Mouse (Mus musculus): ENCODE results near the gene Pdxp.

The Pdxp gene

DNA sequence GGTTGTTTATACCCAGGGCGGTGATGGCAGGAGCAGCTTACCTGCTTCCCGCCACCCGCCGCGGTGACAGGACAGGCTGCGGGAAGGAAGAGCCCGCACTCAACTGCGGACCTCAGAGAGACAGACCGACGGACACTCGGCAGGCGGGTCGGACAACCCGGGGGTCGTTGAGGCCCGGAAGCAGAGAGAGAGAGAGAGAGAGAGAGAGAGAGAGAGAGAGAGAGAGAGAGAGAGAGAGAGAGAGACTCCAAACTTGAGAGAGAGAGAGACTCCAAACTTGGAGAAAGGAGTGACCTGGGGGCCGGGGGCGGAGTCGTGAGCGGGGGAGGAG lies 14.3 kb upstream of the Pdxp start, which contains the start of gene Gm49510:
Gene Gm49510 (plus strand): TSS at position 259 of the 331 bp plus-strand sequence.
- DNase-seq (ENCODE audit: low read depth in 1 of 2, low spot score in 2 of 2): no peak

DNA sequence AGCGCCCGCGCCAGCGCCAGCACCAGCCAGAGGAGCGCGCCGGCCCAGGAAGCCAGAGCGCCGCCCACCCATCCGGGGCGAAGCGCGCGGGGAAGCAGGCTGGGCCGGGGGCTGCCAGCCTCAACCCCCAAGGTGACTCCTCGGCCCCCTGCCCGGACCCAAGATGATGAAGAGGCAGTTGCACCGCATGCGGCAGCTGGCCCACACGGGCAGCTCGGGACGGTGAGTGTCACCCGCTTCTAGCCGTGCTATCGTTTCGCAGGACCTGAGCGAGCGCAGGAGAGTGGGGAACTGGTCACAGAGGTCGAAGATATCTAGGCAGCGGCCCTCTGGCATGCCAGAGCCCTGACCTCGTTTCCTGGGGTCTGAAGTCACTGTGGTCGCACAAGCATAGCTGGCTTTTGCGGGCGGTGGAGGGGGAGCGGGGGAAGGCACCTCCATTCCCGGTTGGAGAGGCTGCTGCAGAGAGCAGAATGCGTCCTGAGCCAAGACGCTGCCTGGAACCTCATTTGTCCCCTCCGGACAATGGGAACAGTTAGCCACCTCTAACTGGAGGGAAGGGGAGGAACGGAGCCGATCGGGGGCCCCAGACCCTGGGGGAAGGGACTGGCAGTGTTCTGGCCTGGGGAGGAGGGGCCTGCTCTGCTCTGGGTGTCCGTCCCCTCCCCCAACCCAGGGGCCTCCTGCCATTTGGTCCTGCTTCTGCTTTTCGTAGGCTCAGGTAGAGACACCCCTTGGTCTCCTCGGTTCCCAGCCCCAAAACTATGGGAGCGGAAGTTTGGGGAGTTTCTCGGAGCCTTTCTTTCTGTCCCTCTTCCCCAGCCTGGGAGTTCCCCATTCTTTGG lies 13.8 kb upstream of the Pdxp start, which contains the start of gene Sh3bp1:
Gene Sh3bp1 (plus strand): TSS at position 29 of the 845 bp plus-strand sequence.
- DNase-seq (ENCODE audit: low read depth in 1 of 2, low spot score in 2 of 2): no peak

DNA sequence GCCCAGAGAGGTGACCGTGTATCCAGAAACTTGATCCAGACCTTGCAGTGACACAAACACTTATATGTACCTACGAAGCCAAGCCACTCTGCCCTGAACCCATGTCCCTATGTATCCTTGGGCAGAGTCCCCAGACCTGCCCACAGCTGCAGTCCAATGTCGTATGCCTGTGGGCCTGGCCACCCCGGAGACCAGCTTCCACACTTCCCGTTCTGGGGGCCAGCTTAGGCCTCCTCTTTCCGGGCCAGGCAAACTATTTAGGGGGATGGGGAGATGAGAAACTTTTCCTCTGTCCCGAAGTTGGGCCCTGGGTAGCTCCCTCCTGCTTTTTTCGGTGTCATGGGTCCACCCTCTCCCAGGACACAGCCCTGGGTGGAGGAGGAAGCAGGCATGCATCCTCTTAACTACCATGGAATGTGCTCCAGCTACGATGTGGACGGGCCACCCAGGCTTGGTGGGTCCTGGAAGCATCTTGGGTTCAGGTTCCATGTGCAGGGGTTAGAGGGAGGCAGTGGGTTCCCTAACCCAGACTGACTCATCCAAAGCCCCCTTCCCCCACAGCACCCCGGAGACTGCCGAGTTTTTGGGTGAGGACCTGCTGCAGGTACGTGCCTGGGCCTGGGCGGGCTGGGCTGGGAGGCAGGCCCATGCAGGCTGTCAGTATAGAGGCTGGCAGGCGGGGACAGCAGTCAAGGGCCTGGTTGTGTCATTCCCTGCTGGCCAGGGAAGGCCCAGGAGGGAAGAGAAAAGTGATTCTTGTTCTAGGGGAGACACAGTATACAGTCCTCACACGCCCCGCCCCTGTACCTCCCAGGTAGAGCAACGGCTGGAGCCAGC lies 12.9 kb upstream of the Pdxp start:
- peak in 1 of 2 experiments; percentile 30 for DNase-seq (ENCODE audit: low read depth in 1 of 2, low spot score in 2 of 2)

DNA sequence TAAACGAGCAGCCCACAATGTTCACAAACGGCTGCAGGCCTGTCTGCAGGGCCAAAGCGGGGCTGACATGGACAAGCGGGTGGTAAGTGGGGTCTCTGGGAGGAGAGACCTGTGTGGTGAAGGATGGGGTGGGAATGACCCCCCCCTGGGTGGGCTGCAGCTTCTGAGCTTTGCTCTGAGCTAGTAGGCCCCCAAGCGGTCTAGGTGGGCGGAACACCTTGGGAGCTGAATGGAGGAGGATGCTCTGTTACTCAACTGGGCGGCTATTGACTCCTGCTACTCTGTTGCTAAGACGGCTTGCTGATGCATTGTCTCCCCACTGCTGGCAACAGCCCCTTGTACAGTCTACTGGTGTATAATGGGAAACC lies 12.3 kb upstream of the Pdxp start:
- no peak for DNase-seq (ENCODE audit: low read depth in 1 of 2, low spot score in 2 of 2)

DNA sequence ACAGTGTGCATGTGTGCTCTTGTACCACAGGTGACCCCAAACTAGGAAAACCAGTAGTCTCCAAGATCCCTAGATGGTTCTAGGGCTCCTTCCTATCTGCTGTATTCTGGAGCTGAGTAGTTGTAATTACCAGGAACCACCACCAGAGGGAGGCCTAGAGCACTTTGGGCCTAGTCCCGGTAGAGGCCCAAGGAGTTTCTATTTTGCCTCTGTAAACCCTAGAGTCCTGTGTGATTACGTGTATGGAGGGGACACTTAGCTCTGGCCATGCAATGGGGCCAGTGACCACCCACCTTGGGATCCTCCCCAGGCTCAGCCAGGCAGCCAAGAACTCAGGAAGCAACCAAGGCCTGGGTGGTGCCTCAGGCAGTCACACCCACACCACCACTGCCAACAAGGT lies 10.5 kb upstream of the Pdxp start:
- DNase-seq (ENCODE audit: low read depth in 1 of 2, low spot score in 2 of 2): peak in 1 of 2 experiments; percentile 73

DNA sequence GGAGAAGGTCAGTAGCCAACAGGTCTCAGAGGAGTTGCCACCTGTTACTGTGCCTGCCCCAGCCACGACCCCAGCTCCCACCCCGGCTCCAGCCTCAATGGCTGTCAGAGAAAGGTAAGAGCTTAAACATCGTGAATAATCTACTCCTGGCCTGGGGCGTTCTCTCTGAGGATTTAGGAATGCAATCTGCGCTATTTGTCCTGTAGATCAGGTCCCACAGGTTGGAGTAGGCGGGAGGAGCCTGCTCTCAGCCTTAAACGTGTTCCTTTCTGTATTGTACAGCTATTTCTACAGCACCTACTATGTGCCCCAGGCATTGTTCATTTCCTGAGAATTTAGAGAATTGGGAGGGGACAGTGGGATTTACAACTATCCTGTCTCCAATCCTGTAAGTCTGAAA lies 5.3 kb upstream of the Pdxp start:
- DNase-seq (ENCODE audit: low read depth in 1 of 2, low spot score in 2 of 2): no peak

DNA sequence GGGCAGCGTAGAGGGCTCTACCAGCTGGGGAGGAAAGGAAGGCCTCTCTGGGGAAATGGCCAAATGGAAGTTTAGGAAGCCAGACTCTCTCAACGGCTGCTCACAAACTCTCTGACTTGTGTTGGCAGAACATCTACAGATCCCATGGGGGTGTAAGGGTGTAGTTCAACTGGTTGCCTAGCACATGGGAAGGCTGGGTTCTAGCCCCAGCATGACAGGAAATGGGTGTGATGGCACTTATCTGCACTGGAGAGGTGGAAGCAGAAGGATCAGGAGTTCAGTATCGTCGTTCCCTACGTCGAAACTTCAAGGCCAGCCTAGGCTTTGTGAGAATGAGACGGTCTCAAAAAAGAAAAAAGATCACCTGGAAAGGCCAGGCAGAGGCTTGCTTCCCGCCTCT lies 4.7 kb upstream of the Pdxp start:
- DNase-seq (ENCODE audit: low read depth in 1 of 2, low spot score in 2 of 2): no peak

DNA sequence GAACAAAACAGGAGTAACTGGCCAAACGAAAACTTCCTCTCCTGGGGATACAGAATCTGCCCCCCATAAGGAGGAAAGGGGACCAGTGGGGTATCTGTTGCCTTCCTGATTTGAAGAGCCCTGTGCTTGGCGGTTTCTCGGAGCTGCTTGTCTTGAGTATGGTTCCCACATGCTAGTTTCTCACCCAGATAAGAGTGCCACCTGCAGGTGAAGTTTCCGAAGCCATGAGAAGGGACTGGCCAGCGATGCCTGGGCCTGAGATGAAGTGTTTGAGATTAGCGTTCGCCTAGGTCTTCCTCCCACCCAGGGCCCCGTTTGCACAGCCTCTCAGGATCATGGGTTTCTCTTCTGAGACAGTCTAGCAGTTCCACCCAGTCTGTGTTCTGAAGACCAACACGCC lies 1.7 kb upstream of the Pdxp start:
- no peak for DNase-seq (ENCODE audit: low read depth in 1 of 2, low spot score in 2 of 2)

DNA sequence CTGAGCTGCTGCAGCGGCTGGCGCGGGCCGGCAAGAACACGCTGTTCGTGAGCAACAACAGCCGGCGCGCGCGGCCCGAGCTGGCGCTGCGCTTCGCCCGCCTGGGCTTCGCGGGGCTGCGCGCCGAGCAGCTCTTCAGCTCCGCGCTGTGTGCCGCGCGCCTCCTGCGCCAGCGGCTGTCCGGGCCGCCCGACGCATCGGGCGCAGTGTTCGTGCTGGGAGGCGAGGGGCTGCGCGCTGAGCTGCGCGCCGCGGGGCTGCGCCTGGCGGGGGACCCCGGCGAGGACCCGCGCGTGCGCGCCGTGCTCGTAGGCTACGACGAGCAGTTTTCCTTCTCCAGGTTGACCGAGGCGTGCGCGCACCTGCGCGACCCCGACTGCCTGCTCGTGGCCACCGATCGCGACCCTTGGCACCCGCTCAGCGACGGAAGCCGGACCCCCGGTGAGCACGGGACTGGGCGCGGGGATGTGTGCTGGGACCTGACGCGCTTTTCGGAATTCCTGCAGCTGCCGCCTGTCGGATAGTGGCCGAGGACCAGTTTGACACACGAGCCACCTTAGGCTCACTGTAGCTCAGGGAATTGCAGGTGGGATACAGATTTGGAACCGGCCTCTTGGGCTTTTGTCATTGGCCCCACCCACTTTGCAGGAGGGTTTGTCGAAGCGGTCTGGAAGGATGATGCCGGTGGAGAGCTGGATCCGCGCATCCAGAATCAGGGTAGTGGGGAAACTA lies 538 bp downstream of the Pdxp start:
- no peak for DNase-seq (ENCODE audit: low read depth in 1 of 2, low spot score in 2 of 2)

DNA sequence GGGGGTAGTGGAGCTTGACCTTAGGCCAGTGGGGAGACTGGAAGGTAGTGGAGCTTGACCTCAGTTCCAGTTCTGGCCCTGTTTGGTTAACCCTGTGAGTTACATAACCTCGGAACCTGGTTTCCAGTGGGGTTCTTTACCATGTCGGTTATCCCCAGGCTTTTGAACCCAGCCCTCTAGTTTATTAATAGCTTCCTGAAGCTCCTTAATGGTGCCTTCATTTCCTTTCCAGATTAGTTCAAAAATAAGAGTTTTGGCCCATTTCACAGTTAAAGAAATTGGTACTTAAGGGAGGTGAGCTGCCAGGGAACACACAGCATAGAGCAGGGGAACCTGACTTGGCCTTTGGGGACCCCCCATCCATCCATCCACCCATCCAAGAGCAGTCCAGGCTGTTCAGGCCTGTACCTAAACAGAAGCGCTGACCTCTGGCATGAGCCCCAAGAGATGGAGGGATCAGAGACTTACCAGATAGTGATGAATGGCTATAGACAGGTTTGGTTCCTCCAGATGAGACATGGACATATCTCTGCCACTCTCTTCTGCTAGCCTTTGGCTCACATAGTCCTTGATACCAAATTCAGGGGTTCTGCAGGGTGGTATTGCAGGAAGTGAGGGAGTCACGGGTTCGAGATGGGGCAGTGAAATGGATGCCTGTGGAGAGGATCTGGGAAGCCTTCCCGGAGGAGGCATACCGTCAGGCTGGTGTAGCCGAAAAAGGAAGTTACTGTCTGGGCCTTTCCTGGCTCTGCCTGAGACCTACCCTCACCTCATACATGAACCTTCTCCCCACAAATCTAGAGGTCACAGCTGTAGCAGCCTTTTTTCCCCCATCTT lies 1.3 kb downstream of the Pdxp start:
- DNase-seq (ENCODE audit: low read depth in 1 of 2, low spot score in 2 of 2): no peak

DNA sequence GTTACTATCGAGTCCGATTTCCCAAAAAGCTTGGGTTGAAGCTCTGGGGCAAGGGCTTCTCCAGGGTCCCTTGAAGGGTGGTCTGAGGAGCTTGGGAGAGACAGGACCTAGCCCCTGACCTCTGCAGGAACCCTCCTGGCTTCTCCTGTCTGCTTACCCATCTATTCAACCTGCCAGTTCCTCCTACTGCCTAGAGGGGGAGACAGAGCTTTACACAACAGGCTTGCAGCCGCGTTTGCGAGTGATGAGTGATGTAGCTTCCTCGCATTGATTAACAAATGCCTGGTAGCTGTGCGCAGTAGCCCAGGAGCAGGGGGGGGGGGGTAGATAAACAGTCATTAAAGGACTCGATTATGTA lies 1.9 kb downstream of the Pdxp start:
- DNase-seq (ENCODE audit: low read depth in 1 of 2, low spot score in 2 of 2): peak in 1 of 2 experiments; percentile 43

DNA sequence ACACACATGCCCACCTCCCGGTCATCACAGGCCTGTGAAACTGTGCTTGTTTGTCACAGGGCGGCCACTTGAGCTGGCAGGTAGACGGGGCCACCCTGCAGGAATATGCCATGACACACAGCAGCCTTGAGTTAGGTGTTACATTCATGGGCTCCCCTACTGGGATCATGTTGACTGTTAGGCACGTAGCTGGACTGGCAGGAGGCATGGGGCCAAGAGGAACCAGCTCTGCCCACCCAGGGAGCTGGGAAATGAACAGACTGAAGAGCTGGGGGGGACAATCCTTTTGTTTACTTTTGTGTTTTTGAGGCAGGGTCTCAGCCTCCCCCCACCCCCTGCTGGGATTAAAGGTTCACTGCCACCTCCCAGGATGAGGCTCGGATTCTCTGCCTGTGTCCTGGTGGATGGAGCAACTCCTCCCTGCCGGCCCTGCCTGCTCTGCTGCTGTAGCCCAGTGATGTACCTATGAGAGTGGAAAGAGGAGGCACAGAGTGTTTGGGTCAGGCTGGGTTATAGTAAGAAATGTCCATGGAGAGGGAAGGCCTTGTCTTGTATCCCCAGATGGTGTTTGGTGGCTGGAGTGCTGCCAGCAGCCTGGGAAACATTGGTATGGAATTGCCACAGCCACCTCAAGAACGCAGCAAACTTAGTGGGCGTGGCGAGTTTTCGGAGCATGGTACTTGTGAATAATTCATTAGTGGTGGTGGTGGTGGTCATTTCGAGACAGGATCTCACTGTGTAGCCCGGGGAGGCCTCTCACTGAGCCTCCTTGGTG lies 2.5 kb downstream of the Pdxp start:
- DNase-seq (ENCODE audit: low read depth in 1 of 2, low spot score in 2 of 2): no peak

DNA sequence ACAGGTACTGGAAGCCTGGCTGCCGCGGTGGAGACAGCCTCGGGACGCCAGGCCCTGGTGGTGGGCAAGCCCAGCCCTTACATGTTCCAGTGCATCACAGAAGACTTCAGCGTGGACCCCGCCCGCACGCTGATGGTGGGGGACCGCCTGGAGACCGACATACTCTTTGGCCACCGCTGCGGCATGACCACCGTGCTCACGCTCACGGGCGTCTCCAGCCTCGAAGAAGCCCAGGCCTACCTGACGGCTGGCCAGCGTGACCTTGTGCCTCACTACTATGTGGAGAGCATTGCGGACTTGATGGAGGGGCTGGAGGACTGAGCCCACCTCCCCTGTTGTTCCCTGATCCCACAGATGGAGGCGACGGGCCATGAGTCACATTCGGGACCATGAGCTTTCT lies 4.4 kb downstream of the Pdxp start:
- DNase-seq (ENCODE audit: low read depth in 1 of 2, low spot score in 2 of 2): no peak

DNA sequence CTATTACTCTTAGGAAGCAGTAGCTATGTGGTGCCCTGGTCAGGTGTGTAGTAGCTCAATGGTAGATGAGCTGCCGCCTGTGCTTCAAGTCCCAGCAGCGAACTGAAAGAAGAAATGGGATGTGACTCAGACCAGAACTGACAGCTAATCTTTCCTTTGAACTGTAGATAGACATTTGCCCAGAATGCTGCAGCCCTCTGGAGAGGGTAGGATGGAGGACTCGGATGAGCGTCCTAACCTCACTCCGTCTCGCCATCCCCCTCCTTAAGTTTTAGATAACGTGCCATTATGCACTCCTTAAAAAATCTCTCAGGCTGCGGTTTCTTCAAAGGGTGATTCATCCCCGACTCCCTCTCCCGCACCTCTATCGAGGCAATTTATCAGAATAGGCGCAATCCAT lies 6.2 kb downstream of the Pdxp start:
- no peak for DNase-seq (ENCODE audit: low read depth in 1 of 2, low spot score in 2 of 2)

DNA sequence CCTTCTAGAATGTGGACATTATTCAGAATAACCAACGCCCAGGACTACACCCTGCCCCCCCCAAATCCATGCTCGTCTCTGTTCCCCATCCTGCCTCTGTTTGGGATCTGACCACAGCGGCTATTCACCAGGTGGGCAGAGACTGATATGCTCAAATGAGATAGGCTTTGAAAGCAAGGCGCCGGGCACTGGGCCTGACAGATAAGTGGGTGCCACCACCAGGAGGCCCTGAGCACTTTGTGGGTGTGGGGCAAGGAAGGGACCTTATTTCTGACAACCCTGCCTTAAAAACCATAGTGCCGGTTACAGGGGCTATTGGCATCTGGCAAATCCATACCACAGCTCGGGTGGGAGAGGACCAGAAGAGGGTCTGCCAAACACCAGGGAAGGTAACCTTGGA lies 9.0 kb downstream of the Pdxp start:
- DNase-seq (ENCODE audit: low read depth in 1 of 2, low spot score in 2 of 2): no peak

DNA sequence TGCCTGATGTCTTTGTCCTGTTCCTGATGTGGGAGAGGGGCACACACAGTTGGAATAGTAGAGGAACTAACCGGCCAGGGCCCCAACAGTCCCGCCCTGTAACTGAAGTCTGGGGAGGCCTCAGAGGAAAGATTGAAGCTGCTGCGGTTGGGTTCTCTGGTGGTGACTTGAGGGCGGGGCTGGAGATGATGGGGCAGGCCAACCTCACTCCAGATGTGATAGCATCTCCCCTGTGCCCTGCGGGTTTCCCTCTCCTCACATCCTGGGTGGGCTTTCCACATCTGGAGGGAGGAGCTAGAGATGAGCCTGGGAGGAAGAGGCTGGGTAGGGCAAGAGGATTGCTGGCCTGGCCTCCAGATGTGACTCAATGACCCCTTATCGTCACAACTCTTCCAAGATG lies 9.9 kb downstream of the Pdxp start:
- DNase-seq (ENCODE audit: low read depth in 1 of 2, low spot score in 2 of 2): no peak

DNA sequence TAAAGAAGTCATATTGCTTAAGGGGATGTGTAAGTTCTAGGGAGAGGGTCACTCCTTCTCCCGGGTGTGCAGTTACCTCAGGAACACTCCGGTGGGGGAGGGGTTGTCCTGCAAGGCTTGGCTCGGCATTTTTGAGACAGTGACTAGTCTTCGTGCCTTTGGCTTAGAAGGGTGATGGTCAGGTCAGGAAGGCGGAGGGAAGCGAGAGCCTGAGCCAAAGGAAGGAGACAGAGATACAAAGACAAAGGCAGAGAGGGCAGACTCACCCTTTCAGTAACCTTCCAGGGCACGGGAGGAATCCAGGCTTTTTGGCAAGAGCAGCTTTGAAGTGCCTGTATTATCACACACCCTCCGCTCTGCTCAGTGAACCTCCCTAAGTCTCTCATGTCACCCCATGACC lies 11.4 kb downstream of the Pdxp start:
- DNase-seq (ENCODE audit: low read depth in 1 of 2, low spot score in 2 of 2): no peak

DNA sequence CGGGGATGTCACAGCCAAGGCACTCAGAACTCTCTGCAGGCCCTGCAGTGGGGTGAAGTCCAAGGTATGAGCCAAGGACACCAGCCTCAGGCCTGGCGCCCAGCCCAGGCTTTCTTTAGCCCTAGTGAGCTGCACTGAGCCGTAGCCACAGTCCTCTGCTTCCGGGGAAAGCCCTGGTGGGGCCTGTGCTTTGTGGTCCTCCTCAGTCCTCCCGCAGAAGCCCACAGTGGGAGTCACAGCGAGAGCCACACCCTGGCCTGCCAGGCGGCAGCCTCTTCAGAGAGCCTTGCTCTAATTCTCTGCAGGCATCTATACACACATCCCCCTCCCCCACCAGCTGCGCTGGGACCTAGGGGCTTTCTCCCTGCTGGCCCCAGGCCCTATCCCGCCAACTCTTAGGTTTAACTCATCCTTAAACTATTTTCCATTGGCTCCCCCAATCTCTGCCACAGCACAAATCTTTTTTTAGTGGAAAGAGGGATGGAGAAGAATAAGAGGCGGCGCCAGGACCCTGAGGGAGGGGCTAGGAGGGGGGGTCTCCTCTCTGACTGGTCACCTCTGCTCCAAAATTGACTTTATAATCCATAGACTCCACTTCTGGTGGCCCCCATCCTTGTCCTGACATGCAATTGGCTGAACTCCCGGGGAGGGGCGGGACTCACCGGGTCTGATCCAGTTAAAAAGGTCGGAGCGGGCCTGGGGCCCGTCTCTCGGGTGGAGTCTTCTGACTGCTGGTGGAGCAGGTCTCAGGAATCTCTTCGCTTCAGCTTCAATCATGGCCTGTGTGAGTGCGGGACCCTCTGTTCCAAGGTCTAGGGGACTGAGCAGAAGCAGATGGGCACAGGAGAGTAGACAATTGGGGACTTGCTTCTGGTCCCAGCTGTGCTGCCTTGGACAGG lies 12.6 kb downstream of the Pdxp start, which contains the start of gene Lgals1:
Gene Lgals1 (plus strand): TSS at position 705 of the 899 bp plus-strand sequence.
- peak in 1 of 2 experiments; percentile 28 for DNase-seq (ENCODE audit: low read depth in 1 of 2, low spot score in 2 of 2)
